Mouse (Mus musculus): ENCODE results near the gene Grb10.

The Grb10 gene

DNA sequence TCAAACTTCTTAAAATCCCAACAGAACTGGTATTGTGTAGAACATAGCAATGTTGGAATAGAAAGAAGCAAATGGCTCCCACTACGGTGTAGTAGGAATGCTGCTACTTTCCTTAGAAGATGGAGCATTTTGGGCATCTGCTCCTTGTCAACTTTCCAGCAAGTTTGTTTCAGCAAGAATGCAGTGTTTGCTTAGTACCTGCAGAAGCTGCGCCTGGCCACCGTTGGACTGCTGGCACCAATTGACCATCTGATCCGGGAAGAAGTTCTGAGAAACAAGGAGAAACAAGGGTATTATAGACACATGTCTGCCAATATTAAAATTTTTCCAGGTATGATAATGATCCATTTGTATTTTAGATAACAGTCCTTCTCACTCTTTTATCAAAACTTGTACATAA is 92.7 kb downstream of the Grb10 start:
- DNase-seq (ENCODE audit: low spot score in 2 of 2): no peak

GRCm38 (mm10) chr11:11944814-11945213 is 93.7 kb downstream of the Grb10 start:
- no peak for DNase-seq (ENCODE audit: low spot score in 2 of 2)

DNA sequence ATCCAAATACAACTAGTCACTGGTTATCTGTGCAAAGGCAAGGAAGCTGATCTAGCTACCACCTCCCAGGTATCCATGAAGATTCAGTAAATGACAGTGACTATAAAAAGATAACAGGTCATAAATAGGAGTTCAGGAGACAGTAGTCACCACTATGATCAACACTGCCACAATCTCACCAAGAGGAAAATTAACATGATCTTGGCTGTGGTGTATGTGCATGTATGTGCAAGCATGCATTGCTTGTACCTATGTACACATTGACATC is 94.5 kb downstream of the Grb10 start:
- no peak for DNase-seq (ENCODE audit: low spot score in 2 of 2)

DNA sequence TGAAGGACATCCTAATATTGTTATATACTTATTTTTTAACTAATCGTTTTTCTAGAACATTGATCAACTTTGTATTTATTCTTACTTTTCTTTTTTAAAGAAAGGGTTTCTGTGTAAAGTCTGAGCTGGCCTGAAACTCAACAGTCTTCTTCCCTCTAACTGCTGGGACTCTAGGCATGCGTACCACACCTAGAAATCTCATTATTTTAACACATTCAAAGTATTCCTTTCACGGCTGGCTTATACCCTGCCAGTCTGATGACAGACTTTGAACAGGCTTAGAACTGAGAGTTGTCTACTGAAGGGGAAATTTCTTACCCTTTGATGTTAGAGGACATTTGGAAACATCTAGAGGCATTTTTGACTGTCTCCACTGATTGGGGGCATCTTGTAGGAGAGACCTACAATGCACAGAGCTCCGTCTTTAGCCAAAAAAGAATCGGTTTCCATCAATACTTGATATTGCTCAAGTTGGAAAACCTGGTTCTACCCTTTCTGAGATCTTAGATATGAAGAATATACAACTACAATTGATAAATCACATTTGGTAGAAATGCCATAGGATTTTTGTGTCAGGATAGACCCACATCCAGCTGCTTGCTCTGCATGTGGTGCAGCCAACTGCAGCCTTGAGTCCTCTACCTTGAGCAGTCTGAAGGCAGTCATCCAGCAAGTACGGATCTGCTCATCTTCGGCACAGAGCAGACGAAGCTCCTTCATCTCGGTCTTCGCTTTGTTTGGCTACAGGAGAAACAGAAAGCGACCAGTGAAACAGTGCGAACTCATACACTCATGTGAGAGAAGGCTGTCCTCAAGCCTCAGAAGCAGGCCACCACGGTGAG is 95.0 kb downstream of the Grb10 start:
- DNase-seq (ENCODE audit: low spot score in 2 of 2): no peak

DNA sequence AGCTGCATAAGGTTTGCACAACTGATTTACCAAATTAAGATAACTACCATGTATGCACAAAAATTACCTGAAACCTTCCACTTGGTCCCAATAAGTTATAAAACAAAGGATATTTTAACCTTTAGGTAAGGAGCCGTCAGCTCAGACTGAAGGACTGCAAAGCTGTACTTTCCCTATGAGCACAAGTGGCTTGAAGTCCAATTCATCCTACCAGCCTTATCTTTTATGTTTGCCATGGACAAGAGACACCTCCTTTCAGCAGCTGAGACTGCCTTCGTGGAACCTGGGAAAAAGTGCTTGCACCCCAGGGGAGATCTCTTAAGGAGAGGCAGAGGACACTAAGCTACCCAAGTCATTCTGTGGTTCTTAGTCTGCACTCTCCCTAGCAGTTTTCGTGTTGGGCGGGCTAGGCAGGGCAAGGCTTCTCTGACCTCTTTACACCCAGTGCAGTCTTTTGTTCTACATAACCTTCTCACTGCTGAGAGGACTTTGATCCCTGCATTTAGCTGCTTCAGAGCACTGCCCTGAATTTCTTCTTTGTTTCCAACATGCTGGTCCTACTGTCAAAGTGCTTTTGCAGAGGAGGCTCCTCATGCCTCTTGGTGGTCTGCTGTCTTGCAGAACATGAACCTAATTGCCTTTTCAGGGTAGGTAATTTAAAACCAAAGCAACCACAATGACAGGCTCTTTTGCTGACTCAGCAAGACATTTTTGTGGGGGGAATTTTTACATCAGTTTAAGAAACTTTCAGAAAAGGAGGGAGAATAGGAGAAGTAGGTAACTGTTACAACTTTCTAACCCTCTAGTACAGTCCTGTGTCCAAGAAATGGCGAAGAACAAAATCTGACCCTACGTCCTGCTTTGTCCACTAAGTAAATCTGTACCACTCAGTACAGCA is 95.9 kb downstream of the Grb10 start:
- DNase-seq (ENCODE audit: low spot score in 2 of 2): no peak

DNA sequence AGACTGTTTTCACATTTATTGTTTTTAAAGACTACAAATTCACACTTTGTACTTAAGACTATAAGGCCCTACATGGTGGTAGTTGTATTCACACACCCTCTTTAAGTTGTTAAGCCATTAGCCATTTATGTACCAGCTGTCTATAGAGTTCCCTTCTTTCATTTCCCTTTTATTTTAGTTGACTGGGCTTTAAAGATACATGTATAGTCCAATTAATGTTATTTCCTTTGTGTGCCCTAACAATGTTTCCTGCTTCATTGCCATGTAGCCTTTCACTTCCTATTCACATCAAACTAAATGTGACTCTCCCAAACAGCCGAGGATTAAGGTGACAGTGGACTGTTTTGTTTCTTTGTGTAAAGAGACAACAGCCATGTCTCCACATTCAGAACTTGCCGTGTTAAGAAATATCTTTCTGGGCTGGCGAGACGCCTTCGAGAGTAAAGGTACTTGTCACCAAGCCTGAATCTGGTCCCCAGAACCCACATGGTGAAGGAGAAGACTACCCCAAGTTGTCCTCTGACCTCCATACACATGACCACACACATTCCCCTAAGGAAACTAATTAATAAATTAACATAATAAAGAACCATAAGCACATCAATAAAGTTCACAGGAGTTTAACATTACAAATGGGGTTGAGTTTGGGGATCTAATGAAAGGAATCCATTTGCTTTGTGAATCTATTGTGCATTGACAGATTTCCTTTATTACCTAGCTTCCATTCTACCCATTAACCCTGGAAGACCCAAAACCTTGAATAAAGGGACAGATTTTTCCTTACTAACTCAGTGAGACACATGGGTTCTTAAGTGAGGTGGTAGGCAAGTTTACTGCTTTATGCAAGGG is 97.4 kb downstream of the Grb10 start:
- DNase-seq (ENCODE audit: low spot score in 2 of 2): no peak

DNA sequence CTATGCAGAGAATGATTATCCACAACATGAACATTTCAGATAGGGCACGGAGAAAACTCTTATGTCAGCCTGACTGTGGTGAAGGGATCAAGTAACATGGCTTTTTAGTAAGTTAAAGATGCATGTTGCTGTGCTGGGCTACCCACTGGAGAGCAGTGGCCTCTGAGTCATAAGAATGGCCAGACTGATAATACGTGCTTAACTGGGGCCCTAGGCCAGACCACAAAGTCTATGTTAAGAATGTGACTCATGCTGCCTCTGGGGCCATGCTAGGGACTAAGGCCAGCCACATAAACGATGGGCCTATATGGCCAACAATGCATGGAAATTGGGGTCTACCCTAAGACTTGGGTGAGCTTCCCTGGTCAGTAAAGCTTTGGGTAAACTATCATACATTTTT is 98.9 kb downstream of the Grb10 start:
- no peak for DNase-seq (ENCODE audit: low spot score in 2 of 2)

- no peak for DNase-seq (ENCODE audit: low spot score in 2 of 2)
Observed at GRCm38 (mm10) chr11:11938591-11938990, 99.9 kb downstream of the Grb10 start.

GRCm38 (mm10) chr11:11937340-11938030 is 101.0 kb downstream of the Grb10 start:
- peak in 1 of 2 experiments; percentile 50 for DNase-seq (ENCODE audit: low spot score in 2 of 2)

DNA sequence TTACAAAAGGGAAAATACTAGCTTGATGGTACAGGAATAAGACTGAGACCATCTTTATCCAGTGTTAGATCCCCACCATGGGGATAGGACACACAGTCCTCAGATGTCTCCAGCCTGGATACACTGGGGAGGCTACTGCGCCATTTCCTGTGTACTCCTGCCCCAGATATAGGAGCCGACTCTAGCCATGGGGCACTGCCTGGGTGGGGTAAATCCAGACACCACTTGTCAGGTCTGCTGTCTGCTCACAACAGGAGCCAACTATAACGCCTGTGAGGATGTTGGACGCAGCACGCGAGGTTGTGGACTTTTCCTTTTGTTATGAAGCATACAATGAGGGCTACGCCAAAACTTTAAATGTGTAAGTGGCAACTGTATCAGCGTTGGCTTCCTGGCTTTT is 103.7 kb downstream of the Grb10 start:
- peak in 1 of 2 experiments; percentile 52 for DNase-seq (ENCODE audit: low spot score in 2 of 2)

GRCm38 (mm10) chr11:11932102-11932789 is 106.2 kb downstream of the Grb10 start:
- DNase-seq (ENCODE audit: low spot score in 2 of 2): no peak

- DNase-seq (ENCODE audit: low spot score in 2 of 2): no peak
Observed at GRCm38 (mm10) chr11:11931688-11932087, 106.8 kb downstream of the Grb10 start.

GRCm38 (mm10) chr11:11930527-11930926 is 108.0 kb downstream of the Grb10 start:
- DNase-seq (ENCODE audit: low spot score in 2 of 2): peak in 1 of 2 experiments; percentile 57

GRCm38 (mm10) chr11:11929059-11929458 is 109.4 kb downstream of the Grb10 start:
- no peak for DNase-seq (ENCODE audit: low spot score in 2 of 2)

- no peak for DNase-seq (ENCODE audit: low spot score in 2 of 2)
Observed at GRCm38 (mm10) chr11:11928586-11928985, 109.9 kb downstream of the Grb10 start.

- DNase-seq (ENCODE audit: low spot score in 2 of 2): peak in 1 of 2 experiments; percentile 51
Observed at GRCm38 (mm10) chr11:11923900-11924299, 114.6 kb downstream of the Grb10 start.

GRCm38 (mm10) chr11:11923345-11923744 is 115.1 kb downstream of the Grb10 start:
- DNase-seq (ENCODE audit: low spot score in 2 of 2): no peak

GRCm38 (mm10) chr11:11922106-11922505 is 116.4 kb downstream of the Grb10 start:
- DNase-seq (ENCODE audit: low spot score in 2 of 2): no peak

- no peak for DNase-seq (ENCODE audit: low spot score in 2 of 2)
Observed at GRCm38 (mm10) chr11:11907703-11908413, 130.6 kb downstream of the Grb10 start.

GRCm38 (mm10) chr11:11905518-11905917 is 133.0 kb downstream of the Grb10 start:
- DNase-seq (ENCODE audit: low spot score in 2 of 2): no peak

Data from urinary bladder, postnatal 4 days (tissue).